ENCODE assay signal across 9 mouse cellular contexts in genomic region chr9:41328480-41328879, GRCm38 (mm10).
DNase-seq lines count a peak whose midpoint lies in the region; ATAC-seq and TF ChIP-seq lines count a peak whose summit lies in the region.
"Had no signal": no experiment of that assay in that cellular context is flagged by ENCODE, and none has a peak within 500 bp of the region (broad histone marks: within the 10 kb centered on the region; RNA-seq: fewer than 3 reads in every experiment).

No protein-coding gene starts in this region.

- TF ChIP-seq POLR2A in embryonic fibroblast, embryonic 13.5 days (IDR thresholded peaks at IDR 0.05; ENCODE audit: low read depth, low read length): no peak

- H3K27ac ChIP-seq in kidney, embryonic 14.5 days (ENCODE audit: low read depth, low read length): peak overlapping the region; percentile 67
- H3K27ac ChIP-seq in embryonic fibroblast, embryonic 13.5 days (ENCODE audit: insufficient read depth, low read length): peak overlapping the region; percentile 99
- peak overlapping the region; percentile 64 for H3K27ac ChIP-seq in hindbrain, embryonic 16.5 days (ENCODE audit: low read depth, low read length)
- H3K27ac ChIP-seq in neural tube, embryonic 14.5 days (ENCODE audit: low read depth, low read length): peak overlapping the region; percentile 68

- H3K4me2 ChIP-seq in kidney, embryonic 14.5 days (replicated peaks; ENCODE audit: low read depth, low read length): peak overlapping the region; percentile 36
- peak overlapping the region; percentile 20 for H3K4me2 ChIP-seq in hindbrain, embryonic 16.5 days (ENCODE audit: low read length)
- H3K4me2 ChIP-seq in neural tube, embryonic 14.5 days (ENCODE audit: low read depth, low read length): peak overlapping the region; percentile 45

- H3K9me3 ChIP-seq in kidney, embryonic 14.5 days (ENCODE audit: control insufficient read depth, low read length): no peaks in the 10 kb centered on the region
- H3K9me3 ChIP-seq in hindbrain, embryonic 16.5 days (ENCODE audit: control insufficient read depth, low read length): no peaks in the 10 kb centered on the region
- H3K9me3 ChIP-seq in neural tube, embryonic 14.5 days (ENCODE audit: control insufficient read depth, low read length): no peaks in the 10 kb centered on the region
- H3K9me3 ChIP-seq: G1E had no signal

- ATAC-seq in kidney, embryonic 14.5 days (ENCODE audit: low FRiP score, low TSS enrichment): no peak
- no peak for ATAC-seq in hindbrain, embryonic 16.5 days
- no peak for ATAC-seq in neural tube, embryonic 14.5 days (ENCODE audit: low read depth)

- peaks cover 7% of the 10 kb centered on the region; the same call in 1 of the 2 replicates for H3K4me1 ChIP-seq in kidney, embryonic 14.5 days (ENCODE audit: control insufficient read depth, insufficient read depth, low read length)
- H3K4me1 ChIP-seq in embryonic fibroblast, embryonic 13.5 days (ENCODE audit: control insufficient read depth, insufficient read depth, low read length): 0 out of 2 replicates have a peak, but pooled peaks cover 7% of the 10 kb centered on the region
- peaks cover 19% of the 10 kb centered on the region for H3K4me1 ChIP-seq in hindbrain, embryonic 16.5 days (ENCODE audit: control insufficient read depth, insufficient read depth, low read depth, low read length)
- peaks cover 7% of the 10 kb centered on the region; the same call in 1 of the 2 replicates for H3K4me1 ChIP-seq in neural tube, embryonic 14.5 days (ENCODE audit: control insufficient read depth, insufficient read depth, low read length)

- DNase-seq in kidney, postnatal 14 days: no peak
- DNase-seq in adipocyte (ENCODE audit: low spot score): no peak
- no peak for DNase-seq in frontal cortex, adult 2 months (ENCODE audit: extremely low spot score in 1 of 2, low spot score in 1 of 2)
- DNase-seq in lung, postnatal 36 days: no peak

- no peaks in the 10 kb centered on the region for H3K36me3 ChIP-seq in kidney, embryonic 14.5 days (ENCODE audit: control insufficient read depth, insufficient read depth, low read length)
- H3K36me3 ChIP-seq in hindbrain, embryonic 16.5 days (ENCODE audit: control insufficient read depth, insufficient read depth, low read length): no peaks in the 10 kb centered on the region
- no peaks in the 10 kb centered on the region for H3K36me3 ChIP-seq in neural tube, embryonic 14.5 days (ENCODE audit: control insufficient read depth, insufficient read depth, low read length)
- H3K36me3 ChIP-seq: G1E had no signal

- WGBS in kidney, embryonic 14.5 days: 27% methylated on average over 5 of the region's 5 CpGs
- 7% methylated on average over 5 of the region's 5 CpGs for WGBS in hindbrain, embryonic 16.5 days
- 11% methylated on average over 5 of the region's 5 CpGs for WGBS in neural tube, embryonic 14.5 days

- no peak for TF ChIP-seq CTCF in embryonic fibroblast, embryonic 13.5 days (IDR thresholded peaks at IDR 0.05; ENCODE audit: borderline replicate concordance, insufficient read depth, low read length)

- H3K9ac ChIP-seq in kidney, embryonic 14.5 days (ENCODE audit: low read depth, low read length): peak overlapping the region; percentile 7; the same call in 1 of the 2 replicates
- H3K9ac ChIP-seq in hindbrain, embryonic 16.5 days (ENCODE audit: low read depth, low read length): no peak overlapping the region
- H3K9ac ChIP-seq in neural tube, embryonic 14.5 days (replicated peaks; ENCODE audit: low read depth, low read length): 0 out of 2 replicates have a peak overlapping the region, but pooled peaks have one; percentile 39

- no peaks in the 10 kb centered on the region for H3K27me3 ChIP-seq in kidney, embryonic 14.5 days (ENCODE audit: control insufficient read depth, insufficient read depth, low read length)
- H3K27me3 ChIP-seq in hindbrain, embryonic 16.5 days (replicated peaks; ENCODE audit: control insufficient read depth, insufficient read depth, low read length): no peaks in the 10 kb centered on the region
- H3K27me3 ChIP-seq in neural tube, embryonic 14.5 days (ENCODE audit: control insufficient read depth, insufficient read depth, low read length): no peaks in the 10 kb centered on the region

- H3K4me3 ChIP-seq in kidney, embryonic 14.5 days (ENCODE audit: low read length): peak overlapping the region; percentile 18; the same call in 1 of the 2 replicates
- peak overlapping the region; percentile 36 for H3K4me3 ChIP-seq in embryonic fibroblast, embryonic 13.5 days (ENCODE audit: insufficient read depth, low read length)
- peak overlapping the region; percentile 21 for H3K4me3 ChIP-seq in hindbrain, embryonic 16.5 days (ENCODE audit: low read length)
- H3K4me3 ChIP-seq in neural tube, embryonic 14.5 days (ENCODE audit: low read depth, low read length): peak overlapping the region; percentile 20
